Mouse (Mus musculus): Measurements from ENCODE around the gene Lpp.

The Lpp gene

DNA sequence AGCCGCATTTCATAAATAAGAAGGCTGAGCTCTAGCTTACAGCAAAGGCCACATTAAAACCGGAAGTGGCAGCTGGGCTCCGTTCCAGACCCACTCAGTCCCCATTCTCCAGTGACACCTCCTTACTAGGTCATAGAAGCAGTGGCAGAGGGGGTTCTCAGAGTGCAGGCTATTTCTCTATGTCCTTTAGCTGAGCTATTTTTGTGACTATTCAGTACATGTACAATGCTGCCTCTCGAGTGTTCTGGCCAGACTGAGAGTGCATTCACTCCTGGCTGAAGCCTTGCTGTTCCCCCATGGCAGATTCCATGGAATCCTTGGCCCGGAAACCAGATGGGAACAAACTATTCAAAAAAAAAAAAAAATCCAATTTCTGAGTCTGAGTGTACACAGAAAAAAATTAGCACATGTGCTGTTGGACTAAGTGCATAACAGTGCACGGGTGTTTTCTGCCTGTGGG is 94.5 kb downstream of the Lpp start:
- in situ Hi-C loops (cut with MboI; ENCODE audit: low pct_unique_long_range_greater_than_20kb in 1 of 2, low sequenced_read_pairs in 2 of 2, unreplicated experiment in 1 of 2), result no loop called here

DNA sequence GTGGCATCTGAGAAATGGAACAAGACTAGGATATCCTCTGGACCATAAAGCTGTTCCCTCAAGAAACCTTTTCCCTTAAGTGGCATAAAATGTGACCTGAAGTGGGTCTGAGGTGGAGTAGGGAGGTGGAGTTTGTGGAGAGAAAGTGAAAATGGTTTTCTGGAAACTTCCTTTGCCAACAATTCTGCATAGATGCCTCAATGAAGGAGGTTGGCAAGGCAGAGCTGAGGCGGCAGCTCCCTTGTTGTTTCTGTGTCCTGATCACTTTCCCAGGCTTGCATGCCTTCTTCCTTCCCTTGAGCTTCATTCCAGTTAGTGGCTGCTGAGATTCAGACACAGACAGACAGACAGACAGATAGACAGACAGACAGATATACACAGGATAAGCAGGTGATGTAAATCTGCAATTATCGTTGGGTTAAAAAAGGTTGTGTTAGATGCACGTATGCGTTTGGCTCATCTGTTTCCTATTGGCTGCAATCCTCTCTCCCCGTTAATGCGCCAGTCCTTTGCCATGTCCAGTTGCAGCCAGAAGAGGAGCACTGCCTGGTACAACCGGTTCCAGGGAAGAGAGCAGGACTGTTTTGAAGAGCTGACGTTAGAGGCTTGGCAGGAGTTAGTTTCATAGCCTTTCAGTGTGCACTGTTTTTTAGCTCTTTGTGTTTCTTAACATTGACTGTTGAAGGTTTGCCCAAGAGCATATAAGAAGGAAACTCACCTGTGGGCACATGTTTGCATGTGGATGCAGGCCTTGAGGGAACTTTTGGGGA is 96.4 kb downstream of the Lpp start:
- in situ Hi-C loops (cut with MboI; ENCODE audit: low pct_unique_long_range_greater_than_20kb in 1 of 2, low sequenced_read_pairs in 2 of 2, unreplicated experiment in 1 of 2), result no loop called here

DNA sequence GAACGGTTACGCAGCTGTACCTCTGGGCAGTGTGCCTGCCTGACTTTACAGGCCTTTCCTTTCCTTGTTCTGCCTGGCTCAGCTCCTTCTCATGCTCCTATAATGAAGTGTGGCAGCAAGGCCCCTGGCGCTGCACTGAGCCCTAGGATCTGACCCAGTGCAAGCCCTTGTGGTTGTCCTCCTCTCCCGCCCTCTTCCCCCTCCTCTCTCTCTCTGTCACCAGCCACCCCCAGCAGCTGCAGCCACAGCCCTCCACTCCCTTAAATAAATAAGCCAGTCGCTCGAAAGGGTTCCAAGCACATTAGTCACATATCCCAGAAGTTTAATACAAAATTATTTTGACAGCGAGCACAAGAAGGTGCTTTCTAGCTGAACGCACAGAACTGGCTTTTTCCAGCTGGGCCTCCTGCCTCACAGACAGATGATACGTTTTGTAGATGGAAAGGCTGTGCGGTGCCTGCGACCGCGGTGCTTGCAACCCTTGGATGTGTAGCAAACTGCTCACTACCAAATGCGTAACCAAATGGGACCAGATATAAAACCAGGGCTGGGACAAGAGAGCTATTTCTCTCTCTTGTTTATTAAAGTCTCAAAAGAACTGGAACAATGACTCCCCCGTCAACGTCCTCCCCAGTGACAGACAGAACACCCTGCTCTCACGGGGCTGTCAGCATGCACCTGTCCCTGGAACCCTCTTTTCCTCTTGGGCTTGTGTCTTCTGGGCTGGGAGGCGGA is 97.6 kb downstream of the Lpp start:
- in situ Hi-C loops (cut with MboI; ENCODE audit: low pct_unique_long_range_greater_than_20kb in 1 of 2, low sequenced_read_pairs in 2 of 2, unreplicated experiment in 1 of 2), result no loop called here

GRCm38 (mm10) chr16:24491486-24491758 is 98.1 kb downstream of the Lpp start:
- in situ Hi-C loops (cut with MboI; ENCODE audit: low pct_unique_long_range_greater_than_20kb in 1 of 2, low sequenced_read_pairs in 2 of 2, unreplicated experiment in 1 of 2), result no loop called here

DNA sequence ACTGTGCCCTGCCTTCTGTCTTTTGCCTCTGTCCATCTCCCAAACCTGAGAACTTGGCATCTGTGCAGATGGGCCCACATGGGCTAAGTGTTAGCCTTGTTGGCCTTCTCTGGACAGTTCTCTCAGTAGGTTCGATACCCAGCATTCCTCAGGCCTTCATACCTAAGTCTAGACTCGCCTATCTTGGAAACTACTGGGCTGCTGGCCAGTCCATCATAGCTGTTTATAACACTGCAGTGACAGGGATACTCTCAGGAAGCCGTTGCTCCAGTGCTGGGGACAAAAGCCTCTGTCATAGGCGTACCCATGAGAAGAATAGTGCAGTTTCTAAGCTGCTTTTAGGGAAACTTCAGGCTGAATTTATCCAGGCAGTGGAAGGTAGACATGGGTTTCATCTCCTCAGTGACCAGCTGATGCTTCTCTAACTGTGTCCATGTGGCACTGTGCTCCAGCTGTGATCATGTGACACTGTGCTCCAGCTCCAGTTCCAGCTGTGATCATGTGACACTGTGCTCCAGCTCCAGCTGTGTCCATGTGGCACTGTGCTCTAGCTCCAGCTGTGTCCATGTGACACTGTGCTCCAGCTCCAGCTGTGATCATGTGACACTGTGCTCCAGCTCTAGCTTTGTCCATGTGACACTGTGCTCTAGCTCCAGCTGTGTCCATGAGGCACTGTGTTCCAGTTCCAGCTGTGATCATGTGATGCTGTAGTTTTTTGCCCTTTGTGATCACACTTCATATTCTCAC is 99.1 kb downstream of the Lpp start:
- in situ Hi-C loops (cut with MboI; ENCODE audit: low pct_unique_long_range_greater_than_20kb in 1 of 2, low sequenced_read_pairs in 2 of 2, unreplicated experiment in 1 of 2), result no loop called here

DNA sequence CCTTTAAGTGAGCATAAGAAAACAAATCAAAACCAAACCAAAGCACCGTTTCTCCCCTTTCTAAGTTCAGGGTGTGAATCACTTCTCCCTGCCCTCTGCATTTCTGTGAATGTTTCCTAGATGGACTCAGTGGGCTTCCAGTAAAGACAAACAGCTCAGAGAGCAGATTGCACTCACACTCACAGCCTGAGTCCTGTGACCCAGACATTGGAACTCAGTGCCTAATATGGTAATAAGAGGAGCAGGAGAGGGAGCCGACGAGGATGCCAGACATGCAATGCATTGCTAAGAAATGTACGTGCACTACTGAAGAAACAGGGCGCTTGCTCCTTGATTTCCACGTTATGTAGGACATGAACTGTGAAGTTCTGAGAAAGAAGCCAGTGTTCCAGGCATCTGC is 101.2 kb downstream of the Lpp start:
- in situ Hi-C loops (cut with MboI; ENCODE audit: low pct_unique_long_range_greater_than_20kb in 1 of 2, low sequenced_read_pairs in 2 of 2, unreplicated experiment in 1 of 2), result no loop called here

GRCm38 (mm10) chr16:24495461-24495860 is 102.2 kb downstream of the Lpp start:
- in situ Hi-C loops (cut with MboI; ENCODE audit: low pct_unique_long_range_greater_than_20kb in 1 of 2, low sequenced_read_pairs in 2 of 2, unreplicated experiment in 1 of 2), result no loop called here

DNA sequence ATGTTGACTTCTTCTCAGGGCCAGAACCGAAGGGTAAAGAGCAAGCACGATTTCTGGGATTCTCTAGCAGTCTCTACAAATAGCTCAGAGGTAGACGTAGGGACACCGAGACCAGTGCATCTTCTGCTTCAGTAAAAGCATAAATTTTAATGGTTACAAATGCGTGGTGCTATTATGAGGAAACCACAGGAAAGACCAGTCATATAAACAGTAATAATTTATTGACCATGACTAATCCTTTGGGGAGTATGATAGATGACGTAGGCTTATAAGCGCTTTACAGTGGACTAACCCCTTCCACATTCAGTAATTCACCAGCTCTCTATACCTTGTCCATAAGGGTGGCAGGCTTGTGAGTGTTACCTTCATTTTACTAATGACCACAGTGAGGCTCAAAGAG is 103.3 kb downstream of the Lpp start:
- in situ Hi-C loops (cut with MboI; ENCODE audit: low pct_unique_long_range_greater_than_20kb in 1 of 2, low sequenced_read_pairs in 2 of 2, unreplicated experiment in 1 of 2), result no loop called here

- in situ Hi-C loops (cut with MboI; ENCODE audit: low pct_unique_long_range_greater_than_20kb in 1 of 2, low sequenced_read_pairs in 2 of 2, unreplicated experiment in 1 of 2), result no loop called here
These were observed 104.1 kb downstream of the Lpp start for GRCm38 (mm10) chr16:24497413-24497812.

DNA sequence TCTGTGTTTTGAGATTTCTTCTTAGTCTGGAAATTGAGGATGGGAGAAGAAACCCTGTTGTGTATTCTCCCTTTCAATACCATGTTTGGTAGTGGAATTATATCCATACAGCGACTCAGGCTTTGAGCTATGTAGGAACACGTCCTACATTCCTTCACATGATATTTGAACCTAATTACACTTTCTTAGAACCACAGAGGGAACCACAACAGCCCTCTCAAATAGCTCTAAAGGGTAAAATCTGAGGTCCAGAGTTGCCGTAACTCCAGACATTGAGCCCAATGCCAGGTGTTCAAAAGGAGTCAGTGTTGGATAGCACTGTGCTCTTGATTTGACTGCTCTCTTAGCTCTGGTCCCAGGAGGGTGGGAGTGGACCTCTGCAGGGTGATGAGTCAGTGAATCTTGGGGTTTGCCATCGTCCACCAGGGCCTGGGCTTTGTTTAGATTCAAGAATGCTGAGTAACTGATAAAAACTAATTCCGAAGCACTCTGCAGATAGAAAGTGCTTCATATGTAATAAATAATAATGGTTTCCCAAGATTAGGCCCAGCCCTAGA is 104.9 kb downstream of the Lpp start:
- in situ Hi-C loops (cut with MboI; ENCODE audit: low pct_unique_long_range_greater_than_20kb in 1 of 2, low sequenced_read_pairs in 2 of 2, unreplicated experiment in 1 of 2), result no loop called here

DNA sequence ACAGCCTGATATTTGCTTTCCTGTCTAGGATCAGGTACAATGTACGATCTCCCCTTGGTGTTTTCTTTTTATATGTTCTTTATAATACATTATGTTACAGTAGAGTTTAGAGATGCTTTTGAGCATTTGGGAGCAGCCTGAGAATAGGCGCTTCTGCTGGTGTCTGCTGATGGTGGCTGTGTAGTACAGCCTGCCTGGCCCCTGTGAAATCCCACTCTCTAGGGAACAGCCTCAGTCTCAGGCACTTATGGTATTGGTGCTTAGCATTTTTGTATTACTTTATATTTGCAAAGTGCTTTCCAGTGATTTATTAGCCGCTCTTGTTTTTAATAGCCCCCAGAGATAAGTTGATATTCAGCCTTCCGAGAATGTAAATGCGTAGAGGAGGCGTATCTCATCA is 107.9 kb downstream of the Lpp start:
- in situ Hi-C loops (cut with MboI; ENCODE audit: low pct_unique_long_range_greater_than_20kb in 1 of 2, low sequenced_read_pairs in 2 of 2, unreplicated experiment in 1 of 2), result no loop called here

- in situ Hi-C loops (cut with MboI; ENCODE audit: low pct_unique_long_range_greater_than_20kb in 1 of 2, low sequenced_read_pairs in 2 of 2, unreplicated experiment in 1 of 2), result no loop called here
These were observed 108.5 kb downstream of the Lpp start for GRCm38 (mm10) chr16:24501628-24502294.

DNA sequence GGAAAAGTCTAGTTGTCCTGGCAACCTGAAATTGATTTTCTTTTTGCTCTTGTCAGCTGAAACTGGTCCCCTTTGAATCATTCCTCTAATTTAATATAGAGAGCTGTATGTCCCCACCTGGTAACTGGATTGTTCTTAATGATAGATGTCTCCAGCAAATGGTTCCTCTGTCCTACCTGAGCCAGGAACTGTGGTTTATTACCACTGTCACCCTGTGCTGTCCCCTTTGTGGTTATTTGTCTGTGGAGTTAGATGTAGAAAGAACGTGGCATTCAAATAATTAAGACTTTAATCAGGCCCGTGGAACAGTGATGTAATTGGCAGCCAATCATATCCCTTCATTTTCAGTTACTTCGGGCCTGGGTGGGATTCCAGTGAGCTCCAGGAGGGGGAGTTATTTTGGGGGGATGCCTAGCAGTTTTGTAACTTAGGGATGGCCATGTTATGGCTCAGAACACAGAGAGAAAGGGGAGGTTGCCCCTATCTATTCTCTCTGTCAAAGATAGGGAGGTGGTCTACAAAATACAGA is 109.1 kb downstream of the Lpp start:
- in situ Hi-C loops (cut with MboI; ENCODE audit: low pct_unique_long_range_greater_than_20kb in 1 of 2, low sequenced_read_pairs in 2 of 2, unreplicated experiment in 1 of 2), result no loop called here

DNA sequence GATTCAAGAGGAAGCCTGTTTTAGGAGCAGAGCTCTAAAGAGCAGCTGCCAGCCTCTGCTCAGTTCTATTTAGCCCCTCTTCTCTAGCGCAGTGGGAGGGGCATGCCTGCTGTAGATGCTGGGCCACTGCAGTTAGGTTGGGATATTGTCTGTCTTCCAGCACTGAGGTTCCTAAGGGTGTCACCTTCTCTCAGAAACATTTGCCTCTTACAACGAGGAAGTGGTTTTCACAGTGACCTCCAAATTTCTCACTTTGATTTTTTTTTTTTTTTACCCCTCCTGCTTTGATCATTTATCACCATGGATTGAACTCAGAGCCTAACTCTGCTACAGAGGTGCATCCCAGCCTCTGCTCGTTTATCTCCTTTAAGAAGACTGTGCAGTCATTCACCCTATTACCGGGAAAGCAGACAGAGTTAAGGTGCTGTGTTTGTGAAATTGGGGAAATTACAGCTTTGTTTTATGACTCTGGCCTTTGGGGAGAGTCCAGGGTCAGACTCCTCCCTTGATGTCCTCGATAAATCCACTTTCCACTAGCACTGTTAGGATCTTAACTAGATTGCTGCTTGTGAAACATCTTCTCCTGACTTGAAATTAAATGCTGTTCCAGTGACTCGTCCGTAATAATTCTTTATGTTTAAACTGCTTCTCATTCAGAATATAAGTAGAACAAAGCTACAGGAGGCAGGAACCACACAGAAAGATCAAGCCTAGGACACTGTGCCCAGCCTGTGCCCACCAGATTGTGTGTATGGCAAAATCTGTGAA is 111.7 kb downstream of the Lpp start:
- in situ Hi-C loops (cut with MboI; ENCODE audit: low pct_unique_long_range_greater_than_20kb in 1 of 2, low sequenced_read_pairs in 2 of 2, unreplicated experiment in 1 of 2), result no loop called here

- in situ Hi-C loops (cut with MboI; ENCODE audit: low pct_unique_long_range_greater_than_20kb in 1 of 2, low sequenced_read_pairs in 2 of 2, unreplicated experiment in 1 of 2), result no loop called here
These were observed 112.9 kb downstream of the Lpp start for GRCm38 (mm10) chr16:24506237-24506636.

DNA sequence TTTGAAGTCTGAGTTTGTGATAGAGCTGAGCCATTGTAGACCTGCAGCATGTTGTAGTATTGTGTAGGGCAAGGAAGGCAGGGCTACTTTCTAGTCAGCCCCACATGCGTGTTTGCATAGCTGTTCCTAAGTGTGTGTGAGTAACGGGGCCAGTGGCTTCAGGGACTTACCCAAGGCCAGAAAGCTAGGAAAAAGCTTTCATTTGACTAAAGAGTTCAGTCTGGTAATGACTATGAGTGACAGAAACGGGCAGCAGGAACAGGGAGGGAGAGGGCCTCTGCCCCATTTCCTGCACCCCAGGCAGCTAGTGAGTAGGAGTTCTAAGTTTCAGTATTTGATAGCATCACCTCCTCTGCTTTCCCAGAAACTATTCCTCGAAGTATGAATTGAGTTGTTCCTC is 113.4 kb downstream of the Lpp start:
- in situ Hi-C loops (cut with MboI; ENCODE audit: low pct_unique_long_range_greater_than_20kb in 1 of 2, low sequenced_read_pairs in 2 of 2, unreplicated experiment in 1 of 2), result no loop called here

GRCm38 (mm10) chr16:24507927-24508540 is 114.7 kb downstream of the Lpp start:
- in situ Hi-C loops (cut with MboI; ENCODE audit: low pct_unique_long_range_greater_than_20kb in 1 of 2, low sequenced_read_pairs in 2 of 2, unreplicated experiment in 1 of 2), result no loop called here
